Mouse (Mus musculus): ENCODE measurements at regions not wholly inside any gene's neighbourhood (a gene's known extent, or its start where the extent isn't known, plus 50 kb on each side); places are given as distances from the start of the nearest gene placed in this dataset.

- DNase-seq (ENCODE audit: low spot score in 2 of 2), result no peak
Measured at GRCm38 (mm10) chr9:61089066-61089686, 283.0 kb upstream of the Tle3 start.

GRCm38 (mm10) chr9:61091036-61091435 lies 281.1 kb upstream of the Tle3 start:
- DNase-seq (ENCODE audit: low spot score in 2 of 2), result no peak

GRCm38 (mm10) chr9:61092834-61093479 lies 279.2 kb upstream of the Tle3 start:
- peak; percentile 60 to 67 for DNase-seq (ENCODE audit: low spot score in 2 of 2)

GRCm38 (mm10) chr9:61095069-61095775 lies 276.9 kb upstream of the Tle3 start:
- DNase-seq (ENCODE audit: low spot score in 2 of 2), result no peak

GRCm38 (mm10) chr9:61101741-61102450 lies 270.3 kb upstream of the Tle3 start:
- DNase-seq (ENCODE audit: low spot score in 2 of 2), result no peak

- DNase-seq (ENCODE audit: low spot score in 2 of 2), result peak in 1 of 2 experiments; percentile 10
Measured at GRCm38 (mm10) chr9:61102451-61103358, 269.5 kb upstream of the Tle3 start.

GRCm38 (mm10) chr9:61105550-61106280 lies 266.5 kb upstream of the Tle3 start:
- peak in 1 of 2 experiments; percentile 10 for DNase-seq (ENCODE audit: low spot score in 2 of 2)

- DNase-seq (ENCODE audit: low spot score in 2 of 2), result no peak
Measured at GRCm38 (mm10) chr9:61109519-61110285, 262.5 kb upstream of the Tle3 start.

- DNase-seq (ENCODE audit: low spot score in 2 of 2), result no peak
Measured at GRCm38 (mm10) chr9:61111206-61111605, 261.0 kb upstream of the Tle3 start.

- DNase-seq (ENCODE audit: low spot score in 2 of 2), result peak; percentile 22 to 42
Measured at GRCm38 (mm10) chr9:61111733-61112415, 260.3 kb upstream of the Tle3 start.

- no peak for DNase-seq (ENCODE audit: low spot score in 2 of 2)
Measured at GRCm38 (mm10) chr9:61119252-61119651, 252.9 kb upstream of the Tle3 start.

GRCm38 (mm10) chr9:61120531-61120930 lies 251.6 kb upstream of the Tle3 start:
- no peak for DNase-seq (ENCODE audit: low spot score in 2 of 2)

GRCm38 (mm10) chr9:61120931-61121391 lies 251.2 kb upstream of the Tle3 start:
- DNase-seq (ENCODE audit: low spot score in 2 of 2), result peak; percentile 41 to 62

GRCm38 (mm10) chr9:61123431-61123830 lies 248.7 kb upstream of the Tle3 start:
- DNase-seq (ENCODE audit: low spot score in 2 of 2), result no peak

- no peak for DNase-seq (ENCODE audit: low spot score in 2 of 2)
Measured at GRCm38 (mm10) chr9:61125769-61126168, 246.4 kb upstream of the Tle3 start.

GRCm38 (mm10) chr9:61128077-61128476 lies 244.1 kb upstream of the Tle3 start:
- no peak for DNase-seq (ENCODE audit: low spot score in 2 of 2)

- DNase-seq (ENCODE audit: low spot score in 2 of 2), result no peak
Measured at GRCm38 (mm10) chr9:61129186-61129585, 243.0 kb upstream of the Tle3 start.

GRCm38 (mm10) chr9:61130877-61131276 lies 241.3 kb upstream of the Tle3 start:
- DNase-seq (ENCODE audit: low spot score in 2 of 2), result no peak

All from layer of hippocampus, adult 8-10 months (tissue).